Mouse (Mus musculus): ENCODE measurements around the gene Nthl1.

Nthl1 gene

DNA sequence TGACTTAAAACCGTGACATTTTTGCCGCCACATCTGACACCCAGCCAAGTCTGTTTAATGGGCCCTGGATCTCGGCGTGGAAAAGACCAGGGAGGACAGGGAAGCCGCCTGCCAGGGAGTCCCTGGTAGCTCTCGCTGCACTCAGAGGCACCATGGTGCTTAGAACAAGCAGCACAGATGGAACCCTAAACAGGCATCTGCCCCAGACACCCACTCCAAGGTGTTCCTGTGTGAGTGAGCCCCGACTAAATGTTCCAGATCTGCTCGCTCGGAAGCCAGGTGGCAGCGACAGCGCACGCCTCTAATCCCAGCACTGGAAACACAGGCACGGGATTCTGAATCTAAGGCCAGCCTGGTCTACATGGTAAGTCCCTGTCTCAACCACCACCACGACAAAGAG is 2.4 kb upstream of the Nthl1 start:
- no peak for DNase-seq

DNA sequence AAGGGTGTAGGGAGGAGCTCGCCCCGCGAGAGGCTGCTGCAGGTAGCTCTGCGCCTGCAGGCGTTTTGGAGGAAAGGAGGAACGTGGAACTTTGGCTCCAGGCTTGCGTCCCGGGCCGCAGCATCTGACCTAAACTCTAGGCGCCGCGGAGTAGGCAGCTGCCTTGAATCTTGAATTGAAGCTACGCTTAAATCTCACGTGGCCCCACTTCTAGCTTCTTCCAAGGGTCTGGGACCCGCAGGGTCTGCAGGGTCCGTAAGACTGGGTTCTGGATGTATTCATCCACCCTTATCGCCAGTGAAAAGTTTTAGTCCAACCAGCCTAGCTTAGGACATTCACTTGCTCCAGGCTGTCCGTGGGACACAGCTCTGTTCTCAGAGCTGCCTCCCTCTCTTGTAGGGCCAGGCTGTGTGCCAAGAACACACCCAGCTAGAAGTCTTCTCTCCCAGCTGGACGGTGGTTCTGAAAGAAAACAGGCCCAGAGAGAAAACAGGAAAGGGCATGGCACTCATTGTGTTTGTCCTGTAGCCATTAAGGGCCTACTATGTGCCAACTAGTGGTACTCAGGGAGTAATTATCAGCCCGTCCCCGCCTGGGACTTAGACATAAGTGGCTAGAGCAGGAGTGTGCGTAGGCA is 451 bp downstream of the Nthl1 start:
- no peak for DNase-seq

DNA sequence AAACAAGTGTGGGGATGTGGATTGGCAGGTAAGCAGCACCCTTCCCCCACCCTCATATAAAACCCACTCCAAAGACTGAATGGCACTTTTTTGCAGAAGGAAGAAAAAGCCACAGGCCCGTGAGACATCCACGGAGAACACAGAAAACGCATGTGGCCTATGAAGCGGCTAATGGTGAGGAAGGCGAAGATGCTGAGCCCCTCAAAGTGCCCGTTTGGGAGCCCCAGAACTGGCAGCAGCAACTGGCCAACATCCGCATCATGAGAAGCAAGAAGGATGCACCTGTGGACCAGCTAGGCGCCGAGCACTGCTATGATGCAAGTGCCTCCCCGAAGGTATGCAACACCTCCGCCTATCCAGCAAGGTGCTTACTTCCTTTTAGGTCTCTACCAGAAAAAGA is 1.4 kb downstream of the Nthl1 start:
- no peak for DNase-seq

DNA sequence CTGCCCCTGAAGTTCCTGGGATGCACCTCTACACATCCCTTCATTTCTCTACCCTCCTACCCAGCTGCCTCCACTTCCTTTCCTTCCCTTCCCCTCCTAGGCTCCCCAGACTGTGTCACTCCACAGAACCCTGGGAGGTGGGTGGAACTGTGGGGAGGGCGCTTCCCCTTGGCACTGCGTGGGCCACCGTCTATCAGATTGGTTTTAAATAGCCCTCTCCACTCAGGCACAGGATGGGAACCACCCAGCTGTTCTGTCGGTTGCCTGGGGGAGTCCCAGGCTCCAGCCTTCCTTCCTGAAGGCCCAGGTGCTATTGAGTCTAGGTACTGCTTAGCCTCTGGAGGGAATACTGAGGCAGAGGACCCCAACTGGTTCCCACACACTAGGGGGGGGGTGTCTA is 2.5 kb downstream of the Nthl1 start:
- DNase-seq: no peak

DNA sequence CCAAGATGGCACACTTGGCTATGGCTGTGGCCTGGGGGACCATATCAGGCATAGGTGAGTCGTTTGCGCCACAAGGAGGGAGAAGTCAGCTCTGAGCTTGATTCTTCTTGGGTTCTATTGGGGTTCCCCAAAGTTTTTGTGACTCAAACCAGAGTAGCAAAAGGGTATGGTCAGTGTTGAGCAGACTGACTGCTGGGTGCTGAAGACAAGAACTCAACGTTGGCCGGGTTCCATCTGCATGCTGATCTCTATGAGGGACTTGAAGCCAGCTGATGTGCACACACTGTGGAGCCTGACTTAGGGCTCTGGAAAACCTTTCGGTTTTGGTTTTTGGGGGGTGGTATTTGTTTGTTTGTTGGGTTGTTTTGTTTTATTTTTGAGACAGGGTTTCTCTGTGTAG is 3.2 kb downstream of the Nthl1 start:
- DNase-seq: no peak

DNA sequence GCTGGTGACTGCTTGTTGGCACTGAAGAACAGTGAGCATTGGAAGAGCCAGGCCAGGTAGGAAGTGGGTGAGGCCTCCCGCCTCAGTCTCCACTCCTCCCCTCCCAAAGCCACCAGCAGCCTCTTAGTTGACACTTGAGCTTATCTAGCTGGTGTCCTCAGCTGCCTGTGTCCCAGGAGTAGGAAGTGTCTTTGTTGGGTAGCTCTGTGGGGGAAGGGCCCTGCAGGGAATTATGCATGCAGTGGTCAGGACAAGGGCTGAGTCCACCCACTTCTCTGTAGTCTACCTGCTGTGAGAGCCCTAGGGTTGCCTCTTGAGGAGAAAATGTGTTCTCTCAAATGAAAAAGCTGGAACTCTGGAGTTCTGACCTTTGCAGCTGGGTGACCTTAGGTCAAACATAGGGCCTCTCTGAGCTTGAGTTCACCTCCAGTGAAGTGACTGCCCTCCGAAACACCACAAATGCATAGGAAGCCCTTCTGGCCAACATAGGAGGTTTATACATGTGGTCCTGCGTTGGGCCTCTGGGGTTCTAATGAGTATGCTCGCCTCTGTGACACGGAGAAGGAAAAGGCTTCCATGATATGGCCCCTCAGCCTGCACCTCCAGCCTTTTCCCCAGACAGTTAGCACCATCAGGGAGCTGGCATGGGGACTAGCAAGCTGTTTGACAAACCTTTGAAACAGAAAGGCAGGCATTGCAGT is 4.5 kb downstream of the Nthl1 start:
- no peak for DNase-seq

DNA sequence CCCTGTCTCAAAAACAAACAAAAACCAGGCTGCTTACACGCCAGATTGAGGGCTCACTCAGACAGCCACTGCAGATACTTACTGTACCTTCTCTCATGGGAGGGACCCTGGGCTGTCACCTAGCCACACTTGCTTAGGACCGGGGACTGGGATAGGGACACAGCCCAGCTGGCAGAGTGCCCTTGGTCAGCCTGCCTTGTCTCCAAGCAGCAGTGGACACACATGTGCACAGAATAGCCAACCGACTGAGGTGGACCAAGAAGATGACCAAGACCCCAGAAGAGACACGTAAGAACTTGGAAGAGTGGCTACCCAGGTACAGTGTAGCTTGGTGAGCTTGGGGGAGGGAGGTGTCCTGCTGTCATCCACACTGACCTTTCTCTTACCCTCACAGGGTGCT is 5.7 kb downstream of the Nthl1 start:
- no peak for DNase-seq

DNA sequence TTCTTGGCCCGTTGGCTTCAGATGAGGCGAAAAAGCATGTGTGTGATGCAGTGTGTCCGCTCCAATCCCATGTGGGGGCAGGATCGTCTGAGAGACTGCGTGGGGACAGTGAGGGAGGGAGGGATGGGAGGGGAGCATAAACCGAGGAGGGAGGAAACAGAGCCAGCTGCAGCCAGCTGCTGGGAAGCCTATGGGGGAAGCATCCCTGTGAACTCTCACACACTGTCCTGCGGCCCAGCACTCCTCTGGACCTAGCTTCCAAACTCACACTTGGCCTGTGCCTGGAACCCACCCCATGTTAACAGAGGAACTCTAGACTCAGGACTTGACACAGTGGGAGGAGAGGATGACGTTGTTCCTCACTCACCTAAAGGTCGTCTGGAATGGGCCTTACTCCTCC is 6.4 kb downstream of the Nthl1 start:
- no peak for DNase-seq

DNA sequence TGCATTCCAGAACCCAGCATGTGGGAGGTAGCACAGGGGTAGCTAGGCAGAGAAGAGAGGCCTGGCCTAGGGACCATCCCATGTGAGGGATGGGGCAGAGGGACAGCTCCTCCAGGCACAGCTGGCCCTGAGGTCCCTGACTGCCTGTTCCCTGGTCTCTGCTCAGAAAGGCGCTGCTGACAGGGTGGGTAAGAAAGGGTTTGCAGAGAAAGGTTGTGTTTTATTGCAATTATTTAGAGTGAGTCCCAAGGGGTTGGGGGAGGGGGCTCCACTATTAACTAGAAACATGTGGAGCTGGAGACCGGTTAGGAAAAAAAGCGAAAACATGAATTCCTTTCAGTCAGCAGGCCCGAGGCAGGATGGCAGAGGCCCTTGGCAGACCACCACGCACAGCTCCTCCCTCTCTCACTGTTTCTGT is 7.1 kb downstream of the Nthl1 start:
- DNase-seq: no peak

DNA sequence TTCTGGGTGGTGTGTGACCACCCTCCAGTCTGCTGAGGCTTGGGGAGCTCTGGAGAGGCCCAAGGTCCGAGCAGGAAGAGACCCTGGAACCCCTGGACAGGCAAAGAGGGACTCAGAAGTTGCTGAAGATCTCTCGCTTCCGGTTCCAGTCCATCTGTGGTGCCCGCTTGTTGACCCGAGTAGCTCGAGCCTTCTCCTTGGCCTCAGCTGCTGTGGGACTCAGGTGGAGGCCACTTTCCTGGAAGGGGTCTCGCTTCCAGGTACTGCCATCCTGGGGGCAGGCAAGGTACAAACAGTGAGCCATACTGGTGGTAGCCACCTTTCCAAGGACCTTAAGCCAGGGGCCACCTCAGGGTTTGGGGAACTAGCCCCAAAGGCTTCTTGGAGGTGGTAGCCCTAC is 7.6 kb downstream of the Nthl1 start:
- DNase-seq: no peak

DNA sequence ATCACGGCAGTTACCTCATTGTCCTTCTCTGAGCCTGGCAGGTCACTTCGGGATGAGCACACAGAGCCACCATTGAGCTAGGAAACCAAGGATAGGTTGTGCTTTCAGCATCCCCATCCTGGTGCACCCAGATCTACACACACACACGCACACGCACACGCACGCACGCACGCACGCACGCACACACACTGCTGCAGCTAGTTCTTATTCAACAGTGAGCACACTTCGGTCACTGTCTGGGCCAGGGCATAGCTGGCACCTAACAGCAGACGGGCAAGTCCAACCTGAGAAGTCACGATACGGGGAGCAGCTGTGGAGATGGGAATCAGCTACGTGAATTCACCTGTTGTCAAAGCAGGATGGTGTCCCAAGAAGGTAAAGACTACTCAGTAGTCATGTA is 8.1 kb downstream of the Nthl1 start:
- DNase-seq: no peak

DNA sequence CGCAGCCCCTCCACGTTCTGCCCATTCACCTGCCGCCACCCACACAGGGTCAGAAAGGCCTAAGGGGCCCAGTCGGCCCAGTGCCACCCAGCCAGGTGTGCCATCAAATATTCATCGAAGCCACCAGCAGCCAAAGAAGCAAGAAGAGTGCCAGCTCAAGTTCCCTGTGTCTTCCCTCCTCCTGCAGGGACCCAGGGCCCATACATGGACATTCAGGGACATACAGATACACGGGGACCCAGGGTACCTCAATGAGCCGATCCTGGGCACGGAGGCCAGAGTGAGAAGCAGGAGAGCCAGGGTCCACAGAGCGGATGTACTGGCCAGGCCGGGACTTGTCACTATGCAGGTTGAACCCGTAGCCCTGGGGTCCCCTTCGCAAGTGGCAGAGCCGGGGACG is 9.5 kb downstream of the Nthl1 start:
- DNase-seq: no peak

DNA sequence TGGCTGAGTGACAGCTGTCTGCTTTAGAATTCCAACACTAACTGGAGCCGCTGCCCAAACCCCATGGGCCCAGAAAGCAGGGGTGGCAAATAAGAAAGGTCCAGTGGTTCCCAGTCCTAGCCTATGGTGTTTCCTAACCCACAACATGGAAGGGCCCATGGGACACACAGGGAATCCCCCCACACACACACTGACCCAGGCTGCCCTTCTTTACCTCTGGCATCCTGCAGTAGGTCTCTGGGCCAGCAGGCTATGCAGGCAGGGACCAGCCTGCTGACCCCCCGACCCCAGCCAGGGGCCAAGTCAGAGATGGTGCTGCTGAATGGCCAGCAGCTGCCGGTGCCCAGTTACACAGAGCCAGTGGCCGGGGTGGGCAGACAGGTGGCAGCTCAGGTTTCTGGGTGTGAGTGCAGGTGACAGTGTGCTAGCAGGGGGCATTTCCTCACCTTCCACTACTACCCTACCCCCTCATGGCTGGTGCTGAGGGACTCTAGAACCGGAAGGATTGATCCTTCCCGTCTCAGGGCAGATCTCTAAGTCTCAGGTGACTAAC is 10.4 kb downstream of the Nthl1 start:
- no peak for DNase-seq

DNA sequence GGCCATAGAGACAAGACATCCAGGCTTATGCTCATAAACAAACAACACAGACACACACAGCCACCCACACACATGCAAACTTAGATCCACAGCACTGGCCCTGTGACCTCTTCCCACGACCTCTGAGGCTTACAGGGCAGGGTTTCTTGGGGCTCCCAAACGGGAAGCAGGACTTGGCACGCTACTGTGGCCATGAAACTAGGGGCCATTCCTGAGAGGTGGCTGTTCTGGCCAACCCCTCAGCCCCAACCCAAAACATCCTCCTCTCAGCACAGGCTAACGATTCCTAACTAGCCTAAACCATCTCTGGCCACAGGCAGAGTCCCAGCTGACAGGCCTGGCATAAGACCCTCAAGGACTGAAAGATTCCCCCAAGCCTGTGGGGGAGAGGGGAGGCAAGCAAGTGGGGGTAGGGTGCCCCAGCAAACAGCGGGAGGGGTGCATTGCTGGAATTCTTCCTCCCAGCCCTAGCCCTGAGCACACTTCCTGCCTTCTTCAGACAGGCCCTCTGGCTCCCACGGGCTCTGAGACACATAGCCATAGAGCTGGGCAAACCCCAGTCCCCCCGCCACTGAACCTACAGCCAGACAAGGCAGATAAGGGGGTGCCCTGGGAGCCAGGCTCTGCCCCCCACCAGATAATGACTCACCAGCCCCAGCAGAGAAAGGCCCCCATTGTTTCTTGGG is 11.7 kb downstream of the Nthl1 start:
- no peak for DNase-seq

DNA sequence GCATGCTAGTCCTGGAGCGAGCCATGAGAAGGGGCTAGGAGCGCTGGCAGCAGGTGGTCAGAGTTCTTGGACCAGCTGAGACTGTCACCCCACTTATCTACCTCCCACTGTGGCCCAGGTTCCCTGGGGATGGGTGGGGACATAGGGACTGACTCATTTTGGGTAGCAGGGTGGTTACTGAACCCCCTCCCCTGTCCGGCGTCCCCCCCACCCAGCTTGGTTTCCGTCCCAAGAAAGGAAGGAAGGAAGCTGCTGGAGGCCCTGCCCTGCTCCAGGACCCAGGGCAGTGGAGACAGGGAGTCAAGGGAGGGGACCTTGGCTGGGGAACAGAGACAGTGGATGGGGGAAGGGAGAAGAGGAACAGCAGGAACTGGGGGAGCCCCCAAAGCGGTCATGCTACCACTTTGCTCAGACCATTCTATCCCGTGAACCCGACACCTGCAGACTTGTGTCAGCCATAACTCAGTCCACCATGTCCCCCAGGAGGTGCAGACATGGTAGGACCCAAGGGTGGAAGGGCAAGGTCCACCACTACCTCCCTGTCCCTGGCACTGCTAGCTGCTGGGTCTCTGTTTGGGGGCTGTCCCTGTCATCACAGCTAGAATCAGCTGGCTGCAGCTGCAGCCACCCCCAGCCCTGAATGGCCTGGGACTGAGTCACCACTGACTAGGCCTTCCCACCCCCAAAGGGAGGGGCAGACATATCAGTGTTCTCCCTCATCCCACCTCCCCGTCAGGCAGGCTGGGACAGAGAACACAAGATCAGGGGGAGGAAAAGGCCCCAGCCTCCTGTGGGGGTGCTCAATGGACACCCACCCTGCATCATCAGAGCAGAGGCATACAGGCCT is 12.6 kb downstream of the Nthl1 start:
- DNase-seq: no peak

DNA sequence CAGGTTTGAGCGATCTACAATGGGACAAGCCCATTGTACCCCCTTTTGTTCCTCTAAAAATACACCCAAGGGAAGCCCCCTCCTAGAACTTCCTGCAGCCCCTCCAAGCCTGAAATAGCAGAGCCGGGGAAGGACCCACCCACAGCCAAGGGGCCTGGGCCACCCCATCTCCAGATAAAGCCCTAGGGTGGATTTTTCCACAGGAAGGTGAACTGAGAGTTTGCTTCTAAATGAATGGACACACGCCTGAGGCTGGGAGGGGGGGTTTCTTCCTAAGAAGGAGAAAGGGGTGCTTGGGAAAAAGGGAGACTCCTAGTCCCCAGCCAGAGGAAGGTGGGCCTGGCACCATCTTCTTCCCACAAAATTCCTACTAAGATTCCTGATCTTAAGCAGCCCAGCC is 13.4 kb downstream of the Nthl1 start:
- no peak for DNase-seq

DNA sequence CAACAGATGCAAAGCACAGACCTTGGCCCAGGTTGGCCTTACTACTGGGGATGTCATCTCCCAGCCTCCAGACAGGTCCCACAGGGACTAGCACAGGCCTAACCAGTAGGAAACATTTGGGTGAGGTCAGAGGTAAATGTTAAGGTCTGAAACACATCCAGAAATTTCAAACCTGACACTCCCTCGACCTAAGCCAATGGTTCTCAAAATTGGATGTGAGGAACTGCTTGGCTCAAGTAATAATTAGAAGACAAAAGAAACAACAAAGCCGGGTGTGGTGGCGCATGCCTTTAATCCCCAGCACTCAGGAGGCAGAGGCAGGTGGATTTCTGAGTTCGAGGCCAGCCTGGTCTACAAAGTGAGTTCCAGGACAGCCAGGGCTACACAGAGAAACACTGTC is 13.9 kb downstream of the Nthl1 start:
- no peak for DNase-seq

DNA sequence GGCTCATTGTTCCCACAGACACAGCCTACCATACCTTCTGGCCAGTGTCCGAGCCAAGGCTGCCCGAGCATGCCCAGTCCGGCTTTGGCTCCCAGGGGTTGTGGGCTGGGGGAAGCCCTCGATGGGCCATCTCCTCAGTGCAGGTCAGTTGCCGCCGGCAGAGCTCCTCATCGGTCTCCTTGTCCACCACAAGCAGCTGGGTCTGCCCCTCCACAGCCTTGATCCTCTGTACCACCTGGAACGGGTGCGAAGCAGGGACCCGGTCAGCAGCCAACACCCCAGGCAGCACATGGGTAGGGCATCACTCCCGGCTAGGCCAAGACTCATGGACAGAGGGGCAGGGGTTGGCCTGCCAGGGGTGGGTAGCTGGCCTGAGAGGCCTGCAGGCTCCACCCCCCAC is 15.0 kb downstream of the Nthl1 start:
- no peak for DNase-seq

DNA sequence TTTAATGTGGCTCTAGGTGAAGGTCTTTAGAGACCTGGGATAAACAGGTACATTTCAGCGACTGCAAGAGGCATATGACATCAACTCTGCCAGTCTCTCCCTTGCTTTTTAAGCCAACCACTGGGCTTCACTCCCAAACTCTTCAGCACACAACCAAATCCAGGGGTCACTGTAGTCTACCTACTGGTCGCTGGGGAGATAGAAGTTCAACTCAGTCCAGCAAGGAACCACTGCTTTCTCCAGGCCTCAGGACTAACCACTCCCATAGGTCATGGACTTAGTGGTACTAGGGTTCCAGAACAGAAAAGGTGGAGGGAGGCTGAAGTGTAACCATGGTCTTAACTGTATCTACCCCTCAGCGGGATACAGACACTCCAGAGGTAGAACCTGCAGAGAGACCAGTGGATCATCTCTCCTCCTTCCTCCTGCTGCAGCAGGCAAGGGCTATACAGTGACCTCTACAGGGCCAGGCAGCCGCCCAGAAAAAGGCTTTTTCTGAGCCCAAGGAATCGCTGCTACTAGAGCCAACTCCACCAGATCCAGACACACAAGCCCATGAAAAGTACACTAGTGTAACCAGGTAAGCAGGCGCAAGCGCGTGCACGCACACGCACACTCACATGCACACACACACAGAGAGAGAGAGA is 16.4 kb downstream of the Nthl1 start:
- DNase-seq: no peak

DNA sequence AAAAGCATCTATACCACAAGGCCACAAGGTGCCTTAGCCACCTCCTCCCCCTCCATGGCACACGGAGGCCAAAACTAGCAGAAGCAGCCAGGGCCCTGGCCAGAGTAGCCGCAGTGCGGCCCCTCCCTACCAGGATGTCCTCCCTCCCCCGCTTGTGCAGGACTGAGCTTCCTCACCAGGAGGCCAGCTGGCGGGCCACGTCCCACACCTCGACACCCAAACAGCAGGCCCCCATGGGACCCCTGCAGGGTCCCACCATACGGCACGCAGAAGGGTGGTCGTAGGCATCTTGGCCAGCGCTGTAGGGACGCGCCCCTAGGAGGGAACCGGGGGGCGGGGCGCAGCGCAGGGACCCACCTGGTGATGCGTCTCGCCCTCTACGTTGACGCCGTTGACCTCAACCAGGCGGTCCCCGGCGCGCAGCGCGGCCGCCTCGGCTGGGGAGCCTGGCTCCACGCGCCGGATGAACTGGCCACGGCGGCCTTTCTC is 17.1 kb downstream of the Nthl1 start:
- peak; percentile 20 for DNase-seq

DNA sequence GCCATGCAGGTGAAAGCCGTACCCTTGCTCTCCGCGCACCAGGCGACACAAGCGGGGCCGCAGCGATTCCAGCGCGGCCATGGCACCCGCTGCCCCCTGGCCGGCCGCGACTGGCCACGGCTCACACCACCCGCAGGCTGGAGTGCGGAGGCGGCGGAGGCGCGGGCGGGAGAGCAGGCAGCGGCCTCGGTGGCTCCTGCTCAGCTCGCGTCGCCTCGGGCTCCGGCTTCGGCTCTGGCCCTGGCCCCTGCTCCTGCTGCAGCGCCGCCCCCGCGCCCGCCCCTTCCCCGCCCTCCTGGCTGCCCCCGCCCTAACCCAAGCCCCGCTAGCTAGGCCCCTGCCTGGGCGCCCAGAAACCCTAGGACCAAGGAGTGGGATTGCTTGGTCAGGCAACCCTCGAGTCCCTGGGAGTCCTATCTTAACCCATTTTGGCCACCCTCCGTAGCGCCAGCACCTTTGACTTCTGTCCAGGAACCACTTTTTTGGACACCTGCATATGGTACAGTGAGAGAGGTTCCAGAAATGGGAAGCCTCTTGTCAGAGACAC is 17.7 kb downstream of the Nthl1 start, which contains the start of gene Slc9a3r2:
Gene Slc9a3r2 (minus strand): TSS at position 258 of the 547 bp plus-strand sequence.
- peak; percentile 36 for DNase-seq

DNA sequence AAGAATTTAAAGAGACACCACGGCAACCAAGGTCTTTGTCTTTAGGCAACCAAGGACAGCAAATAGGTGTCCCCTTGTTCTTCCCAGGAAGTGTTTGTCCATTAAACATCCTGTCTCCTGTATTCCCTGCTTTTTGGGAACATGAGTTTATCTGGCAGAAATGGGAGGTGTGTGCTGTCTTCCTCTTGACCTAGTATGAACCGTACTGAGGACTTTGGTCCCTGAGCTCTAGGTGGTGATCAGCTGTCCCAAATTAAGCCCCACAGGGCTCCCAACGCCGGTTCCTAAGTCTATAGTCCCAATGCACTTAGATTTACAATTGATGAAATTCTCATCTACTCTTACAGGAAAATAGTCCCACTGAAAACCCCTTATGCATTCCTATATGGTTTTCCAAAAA is 18.3 kb downstream of the Nthl1 start:
- no peak for DNase-seq

Measured in thymus, postnatal 25 days (tissue).